Mouse (Mus musculus) megakaryocyte, embryonic 14.5 days (primary cell): ENCODE results near the gene Scube2. TPM values are rescaled to one million over a fixed set of nuclear protein-coding genes. Genes with fewer than 3 reads are reported as not detected.

Source experiments
- H3K27me3 ChIP-seq: replicated peaks from 2 replicates; pipeline ENCODE3; 2012; ENCODE audit warnings: inconsistent platforms
- H3K36me3 ChIP-seq: replicated peaks from 2 replicates; pipeline ENCODE3; 2012; ENCODE audit warnings: low read length, inconsistent platforms, mixed read lengths
- H3K4me1 ChIP-seq: 2 replicates; pipeline ENCODE4 v1.6.1; 2012; ENCODE audit warnings: inconsistent platforms
- H3K4me3 ChIP-seq: replicated peaks from 2 replicates; pipeline ENCODE3; 2012; ENCODE audit warnings: moderate library complexity, mild to moderate bottlenecking, inconsistent platforms
- H3K9me3 ChIP-seq: 2 replicates; pipeline ENCODE4 v1.6.1; 2012; ENCODE audit warnings: inconsistent platforms
- FLI1 ChIP-seq: IDR thresholded peaks from 2 replicates; pipeline ENCODE4 v1.6.1; 2012; ENCODE audit warnings: low read length, inconsistent platforms, mixed read lengths
- GATA1 ChIP-seq: IDR thresholded peaks from 3 replicates; pipeline ENCODE4 v1.6.1; 2012; ENCODE audit warnings: mixed read lengths, low read length, inconsistent platforms, borderline replicate concordance
- polyA plus RNA-seq: library from polyadenylated mRNA; stranded (reverse); fragments of >175 nt; gene quantifications from 2 replicates; pipeline ENCODE4 v1.2.3, GENCODE M21; 2012; ENCODE audit warnings: low replicate concordance; ENCODE audit not compliant: insufficient read depth

The Scube2 gene
- polyA plus RNA-seq, 1 experiment = not detected

- no peak for TF ChIP-seq GATA1
- no peak for TF ChIP-seq FLI1
- no peaks in the 10 kb centered on the region for H3K27me3 ChIP-seq
- peaks cover 5% of the 10 kb centered on the region; the same call in 1 of the 2 replicates for H3K9me3 ChIP-seq
- H3K4me3 ChIP-seq = peak within 1 kb of the TSS; percentile 96
- peaks cover 34% of the 10 kb centered on the region for H3K36me3 ChIP-seq
- H3K4me1 ChIP-seq = peaks cover 49% of the 10 kb centered on the region
These were observed 113.2 kb downstream of the Scube2 start, which contains the start of gene Tmem9b for GRCm38 (mm10) chr7:109752008-109752925. TSS of gene Tmem9b (minus strand) at chr7:109752875.

GRCm38 (mm10) chr7:109751427-109752007 lies 114.0 kb downstream of the Scube2 start:
- Histone ChIP-seq H3K4me1 (peaks cover 55% of the 10 kb centered on the region), H3K27me3 (no peaks in the 10 kb centered on the region)
- no peak for TF ChIP-seq FLI1
- no peak for TF ChIP-seq GATA1

More at GRCm38 (mm10) chr7:109751427-109752007, 114.0 kb downstream of the Scube2 start:
- peaks cover 42% of the 10 kb centered on the region for H3K36me3 ChIP-seq
- H3K9me3 ChIP-seq = peaks cover 5% of the 10 kb centered on the region; the same call in 1 of the 2 replicates
- peak overlapping the region; percentile 96 for H3K4me3 ChIP-seq

Other genes with a start within 250 kb of the Scube2 start
- gene St5, start 162.1 kb downstream of the Scube2 start, polyA plus RNA-seq = 1.1 and 2.0 TPM in 2 replicates
- 4.2 and 38.3 TPM in 2 replicates for gene Akip1, start 162.0 kb downstream of the Scube2 start, polyA plus RNA-seq
- gene BC051019, start 141.8 kb downstream of the Scube2 start, polyA plus RNA-seq = 3.4 TPM in 1 of 2 replicates, not detected in the other
- 1.1 TPM in 1 of 2 replicates, not detected in the other for gene Ascl3, start 134.0 kb downstream of the Scube2 start, polyA plus RNA-seq
- 2.3 and 12.5 TPM in 2 replicates for gene Tmem9b, start 112.8 kb downstream of the Scube2 start, polyA plus RNA-seq
- 0.69 TPM in 1 of 2 replicates, not detected in the other for gene Nrip3, start 83.7 kb downstream of the Scube2 start, polyA plus RNA-seq
- gene Dennd5a, start 94.8 kb upstream of the Scube2 start, polyA plus RNA-seq = 3.2 and 4.8 TPM in 2 replicates
- 5.4 and 16.7 TPM in 2 replicates for gene Tmem41b, start 121.2 kb upstream of the Scube2 start, polyA plus RNA-seq
- gene Ipo7, start 152.6 kb upstream of the Scube2 start, polyA plus RNA-seq = 7.3 and 10.8 TPM in 2 replicates
- gene Zfp143, start 195.5 kb upstream of the Scube2 start, polyA plus RNA-seq = 0.18 and 0.78 TPM in 2 replicates